Mouse (Mus musculus): ENCODE data around the gene Atcay. TPM values are rescaled to one million over a fixed set of nuclear protein-coding genes. Genes with fewer than 3 reads are reported as not detected.

Gene Atcay
- polyA plus RNA-seq, 1 experiment = 0.60 TPM

GRCm38 (mm10) chr10:81216260-81216659 is 14.4 kb downstream of the Atcay start:
- H3K4me1 ChIP-seq (ENCODE audit: control insufficient read depth, insufficient read depth, insufficient read length, low read length) = peaks cover 3% of the 10 kb centered on the region; the same call in 1 of the 2 replicates
- TF ChIP-seq POLR2A (IDR thresholded peaks at IDR 0.05; ENCODE audit: low read depth, low read length) (no peak), CTCF (IDR thresholded peaks at IDR 0.05; ENCODE audit: extremely low read depth, insufficient read length, insufficient replicate concordance, low read depth, low read length) (no peak)
- H3K27me3 ChIP-seq (ENCODE audit: control insufficient read depth, insufficient read depth, low read length) = no peaks in the 10 kb centered on the region

GRCm38 (mm10) chr10:81210154-81210553 is 20.5 kb downstream of the Atcay start:
- TF ChIP-seq POLR2A (IDR thresholded peaks at IDR 0.05; ENCODE audit: low read depth, low read length) = no peak
- TF ChIP-seq CTCF (IDR thresholded peaks at IDR 0.05; ENCODE audit: extremely low read depth, insufficient read length, insufficient replicate concordance, low read depth, low read length) = peak; percentile 29; the same call in 1 of the 2 replicates
- Histone ChIP-seq H3K4me1 (ENCODE audit: control insufficient read depth, insufficient read depth, insufficient read length, low read length) (no peaks in the 10 kb centered on the region), H3K27me3 (ENCODE audit: control insufficient read depth, insufficient read depth, low read length) (no peaks in the 10 kb centered on the region), H3K27ac (ENCODE audit: insufficient read depth, low read depth, low read length) (no peak overlapping the region), H3K36me3 (ENCODE audit: control insufficient read depth, insufficient read depth, low read length) (no peaks in the 10 kb centered on the region), H3K4me3 (ENCODE audit: low read depth, low read length) (no peak overlapping the region)
- 94% methylated on average over 5 of the region's 5 CpGs for WGBS

More at GRCm38 (mm10) chr10:81216260-81216659, 14.4 kb downstream of the Atcay start:
- H3K4me3 ChIP-seq (ENCODE audit: low read depth, low read length) = no peak overlapping the region
- 91% methylated on average over 6 of the region's 6 CpGs for WGBS
- H3K36me3 ChIP-seq (ENCODE audit: control insufficient read depth, insufficient read depth, low read length) = no peaks in the 10 kb centered on the region
- H3K27ac ChIP-seq (ENCODE audit: insufficient read depth, low read depth, low read length) = no peak overlapping the region

GRCm38 (mm10) chr10:81204137-81204536 is 26.5 kb downstream of the Atcay start:
- Histone ChIP-seq H3K36me3 (ENCODE audit: control insufficient read depth, insufficient read depth, low read length) (no peaks in the 10 kb centered on the region), H3K27me3 (ENCODE audit: control insufficient read depth, insufficient read depth, low read length) (no peaks in the 10 kb centered on the region), H3K4me1 (ENCODE audit: control insufficient read depth, insufficient read depth, insufficient read length, low read length) (peaks cover 11% of the 10 kb centered on the region; the same call in 1 of the 2 replicates), H3K27ac (ENCODE audit: insufficient read depth, low read depth, low read length) (peak overlapping the region; percentile 69; the same call in 1 of the 2 replicates), H3K4me3 (ENCODE audit: low read depth, low read length) (no peak overlapping the region)
- 73% methylated on average over 4 of the region's 4 CpGs for WGBS
- TF ChIP-seq POLR2A (IDR thresholded peaks at IDR 0.05; ENCODE audit: low read depth, low read length) (no peak), CTCF (IDR thresholded peaks at IDR 0.05; ENCODE audit: extremely low read depth, insufficient read length, insufficient replicate concordance, low read depth, low read length) (no peak)

DNA sequence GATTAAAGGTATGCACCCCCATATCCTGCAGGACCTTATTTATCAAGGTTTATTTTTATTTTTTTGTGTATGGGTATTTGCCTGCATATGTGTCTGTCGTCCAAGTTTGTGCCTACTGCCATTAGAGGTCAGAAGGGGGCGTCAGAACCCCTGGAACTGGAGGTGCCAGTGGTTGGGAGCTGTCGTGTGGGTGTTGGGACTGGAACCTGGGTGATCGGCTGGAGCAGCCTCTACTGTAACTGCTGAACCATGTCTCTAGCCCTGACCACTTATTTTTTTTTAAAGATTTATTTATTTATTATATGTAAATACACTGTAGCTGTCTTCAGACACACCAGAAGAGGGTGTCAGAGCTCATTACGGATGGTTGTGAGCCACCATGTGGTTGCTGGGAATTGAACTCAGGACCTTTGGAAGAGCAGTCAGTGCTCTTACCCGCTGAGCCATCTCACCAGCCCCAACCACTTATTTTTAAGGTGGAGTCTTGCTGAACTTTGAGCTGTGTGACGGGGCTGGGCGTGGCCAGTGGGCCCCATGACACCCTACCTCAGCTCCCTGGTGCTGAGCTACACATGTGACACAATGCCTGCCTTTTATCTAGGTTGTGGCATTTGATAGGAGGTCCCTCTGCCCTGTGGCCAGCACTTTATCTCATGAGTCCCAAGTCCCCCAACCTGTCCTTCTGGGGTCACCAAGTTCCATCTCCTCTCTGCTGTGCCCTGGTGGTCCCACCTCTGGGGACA is 27.5 kb downstream of the Atcay start:
- 41% methylated on average over 8 of the region's 8 CpGs for WGBS
- Histone ChIP-seq H3K27me3 (ENCODE audit: control insufficient read depth, insufficient read depth, low read length) (no peaks in the 10 kb centered on the region), H3K36me3 (ENCODE audit: control insufficient read depth, insufficient read depth, low read length) (no peaks in the 10 kb centered on the region), H3K4me3 (ENCODE audit: low read depth, low read length) (no peak overlapping the region), H3K27ac (ENCODE audit: insufficient read depth, low read depth, low read length) (peak overlapping the region; percentile 69), H3K4me1 (ENCODE audit: control insufficient read depth, insufficient read depth, insufficient read length, low read length) (peaks cover 11% of the 10 kb centered on the region; the same call in 1 of the 2 replicates)
- TF ChIP-seq POLR2A (IDR thresholded peaks at IDR 0.05; ENCODE audit: low read depth, low read length) (no peak), CTCF (IDR thresholded peaks at IDR 0.05; ENCODE audit: extremely low read depth, insufficient read length, insufficient replicate concordance, low read depth, low read length) (no peak)

DNA sequence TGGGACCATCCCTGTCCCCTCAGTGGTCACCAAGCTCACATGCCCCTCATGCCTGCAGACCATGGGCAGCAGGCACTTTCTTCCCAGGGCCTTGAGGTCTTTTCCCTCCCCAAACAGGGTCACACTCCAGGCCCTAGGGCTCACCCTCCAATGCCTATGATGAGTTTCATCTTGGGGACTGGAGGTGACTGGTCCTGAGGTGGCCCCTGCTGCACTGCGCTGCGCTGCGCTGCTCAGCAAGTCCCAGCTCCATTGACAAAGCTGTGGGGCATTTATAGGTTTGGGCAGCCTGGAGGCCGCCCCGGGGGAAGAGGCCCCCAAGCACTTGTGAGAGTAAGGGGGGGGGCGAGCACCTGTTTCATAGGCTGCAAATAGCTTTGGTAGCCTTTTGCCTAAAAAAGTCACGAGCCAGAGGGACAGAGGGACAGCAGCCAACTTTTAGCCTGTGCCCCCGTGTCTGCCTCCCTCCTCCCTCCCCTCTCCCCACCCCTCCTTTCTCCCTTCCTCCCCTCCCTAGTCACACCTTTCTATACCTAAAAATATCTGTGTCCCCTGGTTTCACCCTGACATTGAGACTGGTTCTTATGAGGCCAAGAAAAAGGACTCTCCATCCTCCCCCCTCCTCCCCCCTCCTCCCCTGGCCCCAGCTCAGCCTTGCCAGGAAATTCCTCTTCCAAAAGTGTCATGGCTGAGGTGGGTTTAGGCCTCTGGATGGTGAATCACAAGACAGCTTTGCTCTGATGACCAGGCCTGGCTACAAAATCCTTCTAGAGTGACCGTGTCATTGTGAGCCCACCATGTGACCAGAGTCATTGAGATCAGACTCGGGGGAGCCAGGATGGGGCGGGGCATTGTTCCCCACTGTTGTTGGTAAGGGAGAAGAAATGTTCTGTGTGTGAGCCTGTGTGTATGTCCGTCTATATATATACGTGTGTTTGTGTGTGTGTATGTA is 28.6 kb downstream of the Atcay start, which contains the start of gene Nmrk2:
TSS of gene Nmrk2 (minus strand) at position 245 of the 952 bp plus-strand sequence.
- TF ChIP-seq POLR2A (IDR thresholded peaks at IDR 0.05; ENCODE audit: low read depth, low read length) (no peak), CTCF (IDR thresholded peaks at IDR 0.05; ENCODE audit: extremely low read depth, insufficient read length, insufficient replicate concordance, low read depth, low read length) (no peak)
- Histone ChIP-seq H3K27me3 (ENCODE audit: control insufficient read depth, insufficient read depth, low read length) (no peaks in the 10 kb centered on the region), H3K27ac (ENCODE audit: insufficient read depth, low read depth, low read length) (no peak within 1 kb of the TSS), H3K36me3 (ENCODE audit: control insufficient read depth, insufficient read depth, low read length) (no peaks in the 10 kb centered on the region), H3K4me3 (ENCODE audit: low read depth, low read length) (no peak within 1 kb of the TSS), H3K4me1 (ENCODE audit: control insufficient read depth, insufficient read depth, insufficient read length, low read length) (peaks cover 11% of the 10 kb centered on the region; the same call in 1 of the 2 replicates)
- WGBS = 74% methylated on average over 13 of the region's 13 CpGs

DNA sequence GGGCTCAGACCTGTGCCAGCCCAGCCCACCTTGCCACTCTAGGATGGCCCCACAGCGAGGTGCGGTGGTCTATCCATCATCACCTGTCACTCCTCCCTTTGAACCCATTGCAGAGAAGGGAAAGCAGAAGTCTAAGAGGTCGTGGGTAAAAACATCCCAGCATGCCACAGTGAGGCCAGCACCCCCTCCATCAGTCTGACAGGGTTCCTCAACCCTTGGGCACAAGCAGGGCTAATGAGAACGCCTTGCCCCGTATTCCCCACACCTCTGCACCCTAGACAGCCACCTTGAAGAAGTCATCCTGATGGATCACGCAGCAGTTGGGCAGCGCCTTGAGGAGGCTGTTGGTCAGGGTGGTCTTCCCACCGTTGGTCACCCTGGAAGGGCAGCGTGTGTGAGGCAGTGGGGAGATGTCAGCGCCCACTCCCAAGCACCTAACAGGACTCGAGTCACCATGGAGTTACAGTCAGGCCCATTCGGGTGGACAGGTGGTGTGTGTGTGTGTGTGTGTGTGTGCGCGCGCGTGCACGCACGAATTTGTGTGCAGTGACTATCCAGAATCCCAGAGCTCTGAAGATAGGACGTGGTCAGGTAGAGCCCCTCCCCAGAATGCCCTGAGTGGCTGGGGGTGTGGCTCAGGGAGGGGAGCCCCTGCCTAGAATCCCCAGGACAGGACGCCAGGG is 29.9 kb downstream of the Atcay start:
- WGBS = 84% methylated on average over 20 of the region's 20 CpGs
- H3K27ac ChIP-seq (ENCODE audit: insufficient read depth, low read depth, low read length) = no peak overlapping the region
- TF ChIP-seq CTCF (IDR thresholded peaks at IDR 0.05; ENCODE audit: extremely low read depth, insufficient read length, insufficient replicate concordance, low read depth, low read length) (no peak), POLR2A (IDR thresholded peaks at IDR 0.05; ENCODE audit: low read depth, low read length) (no peak)

More for the DNA sequence above, 29.9 kb downstream of the Atcay start:
- peaks cover 11% of the 10 kb centered on the region; the same call in 1 of the 2 replicates for H3K4me1 ChIP-seq (ENCODE audit: control insufficient read depth, insufficient read depth, insufficient read length, low read length)
- H3K4me3 ChIP-seq (ENCODE audit: low read depth, low read length) = no peak overlapping the region
- H3K36me3 ChIP-seq (ENCODE audit: control insufficient read depth, insufficient read depth, low read length) = no peaks in the 10 kb centered on the region
- no peaks in the 10 kb centered on the region for H3K27me3 ChIP-seq (ENCODE audit: control insufficient read depth, insufficient read depth, low read length)

All from small intestine, adult 2 months (tissue).